Mouse (Mus musculus) adrenal gland, adult 18-20 months (tissue): ENCODE data around the gene Abcb7. TPM values are rescaled to one million over a fixed set of nuclear protein-coding genes. Genes with fewer than 3 reads are reported as not detected.

Experiments used
- total RNA-seq, 2 experiments: library from RNA; stranded (reverse); gene quantifications; 1 replicate in 1 of 2; 2 replicates in 1 of 2; pipeline ENCODE4 v1.2.3; 2021

The Abcb7 gene
- total RNA-seq, 2 experiments from 2014 or later = 22.5 to 30.3 TPM

Other genes starting within 250 kb of the Abcb7 start
- gene Nexmif, start 212.7 kb downstream of the Abcb7 start, total RNA-seq = 1 to 10 TPM; 6.1 to 8.6 TPM
- 10 to 100 TPM; 10.4 to 15.5 TPM for gene Uprt, start 69.0 kb upstream of the Abcb7 start, total RNA-seq